Mouse (Mus musculus): ENCODE measurements around the gene Arid1b.

Arid1b gene

DNA sequence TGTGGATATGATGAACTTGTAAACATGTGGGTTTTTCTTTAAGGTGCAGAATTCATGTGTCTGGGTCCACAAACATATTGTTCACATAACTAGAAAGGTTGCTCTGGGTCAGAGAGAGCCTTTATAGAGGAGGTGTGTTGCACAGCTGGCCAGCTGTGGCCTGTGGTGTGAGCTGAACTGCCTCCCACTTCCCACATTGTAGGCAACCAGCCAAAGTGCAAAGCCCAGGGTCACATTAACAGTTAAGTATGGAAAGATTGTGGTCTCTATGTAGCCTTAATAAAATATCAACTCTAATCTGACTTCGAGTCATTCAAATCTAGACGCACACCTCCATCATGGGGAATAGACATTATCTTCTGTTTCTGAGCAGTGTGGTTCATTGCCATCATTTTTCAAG, 203.0 kb downstream of the Arid1b start:
- DNase-seq: no peak

- no peak for DNase-seq
Observed at GRCm38 (mm10) chr17:5197765-5198164, 203.6 kb downstream of the Arid1b start.

DNA sequence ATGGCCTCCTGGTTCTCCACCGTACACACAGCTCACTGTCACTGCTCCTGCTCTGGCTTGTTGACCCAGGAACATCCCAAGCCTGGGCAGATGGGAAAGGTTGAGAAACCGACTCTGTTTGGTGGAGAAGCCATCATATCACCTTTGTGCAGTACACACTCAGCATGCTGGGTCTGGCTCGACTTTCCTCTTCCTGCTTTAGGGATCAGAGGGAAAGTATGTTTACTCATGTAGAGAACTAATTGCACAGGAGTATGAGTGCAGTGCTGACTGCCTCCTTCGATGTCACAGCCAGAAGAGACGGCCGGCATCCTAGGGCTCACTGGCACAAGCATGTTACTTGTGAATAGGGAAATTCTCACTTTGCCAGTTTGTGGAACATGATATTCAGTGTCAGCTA, 204.1 kb downstream of the Arid1b start:
- no peak for DNase-seq

GRCm38 (mm10) chr17:5198811-5199210, 204.7 kb downstream of the Arid1b start:
- DNase-seq: no peak

DNA sequence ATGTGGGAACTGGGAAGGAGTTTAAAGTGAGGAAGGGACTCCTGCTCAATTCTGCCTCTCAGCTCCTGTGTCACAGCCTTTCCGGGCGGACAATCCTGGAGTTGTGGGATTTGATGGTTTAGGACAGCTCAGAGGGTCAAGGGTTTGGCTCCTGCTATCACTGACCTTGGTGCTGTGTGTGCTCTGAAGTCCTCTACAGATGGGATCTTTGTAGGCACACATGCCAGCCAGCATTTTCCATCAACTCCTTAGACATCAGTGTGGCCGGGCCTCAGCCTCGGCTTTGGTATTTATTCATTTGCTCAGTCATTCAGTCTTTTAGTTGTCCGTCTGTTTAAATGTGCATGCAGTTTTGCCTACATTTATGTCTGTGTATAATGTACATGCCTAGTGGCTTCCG, 206.5 kb downstream of the Arid1b start:
- DNase-seq: no peak

GRCm38 (mm10) chr17:5201859-5202598, 207.9 kb downstream of the Arid1b start:
- DNase-seq: peak; percentile 70

DNA sequence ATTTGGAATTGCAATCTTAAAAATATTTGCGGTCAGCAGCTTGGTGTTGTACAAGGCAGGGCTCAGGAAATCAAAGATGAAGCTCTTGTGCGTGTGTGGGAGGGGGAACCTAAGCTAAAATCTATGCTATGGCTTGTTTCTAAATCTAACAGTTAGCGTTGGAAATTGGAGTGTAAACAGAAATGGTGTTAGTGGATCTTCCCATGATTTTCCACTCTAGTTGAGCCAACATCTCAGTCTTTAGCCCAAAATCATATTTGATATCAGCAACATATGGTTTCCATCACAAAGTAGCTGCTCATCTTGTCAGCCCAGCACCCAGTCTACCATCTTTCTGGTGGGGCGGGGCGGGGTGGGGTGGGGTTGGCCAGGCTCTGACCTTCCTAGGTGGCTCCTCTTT, 208.6 kb downstream of the Arid1b start:
- no peak for DNase-seq

DNA sequence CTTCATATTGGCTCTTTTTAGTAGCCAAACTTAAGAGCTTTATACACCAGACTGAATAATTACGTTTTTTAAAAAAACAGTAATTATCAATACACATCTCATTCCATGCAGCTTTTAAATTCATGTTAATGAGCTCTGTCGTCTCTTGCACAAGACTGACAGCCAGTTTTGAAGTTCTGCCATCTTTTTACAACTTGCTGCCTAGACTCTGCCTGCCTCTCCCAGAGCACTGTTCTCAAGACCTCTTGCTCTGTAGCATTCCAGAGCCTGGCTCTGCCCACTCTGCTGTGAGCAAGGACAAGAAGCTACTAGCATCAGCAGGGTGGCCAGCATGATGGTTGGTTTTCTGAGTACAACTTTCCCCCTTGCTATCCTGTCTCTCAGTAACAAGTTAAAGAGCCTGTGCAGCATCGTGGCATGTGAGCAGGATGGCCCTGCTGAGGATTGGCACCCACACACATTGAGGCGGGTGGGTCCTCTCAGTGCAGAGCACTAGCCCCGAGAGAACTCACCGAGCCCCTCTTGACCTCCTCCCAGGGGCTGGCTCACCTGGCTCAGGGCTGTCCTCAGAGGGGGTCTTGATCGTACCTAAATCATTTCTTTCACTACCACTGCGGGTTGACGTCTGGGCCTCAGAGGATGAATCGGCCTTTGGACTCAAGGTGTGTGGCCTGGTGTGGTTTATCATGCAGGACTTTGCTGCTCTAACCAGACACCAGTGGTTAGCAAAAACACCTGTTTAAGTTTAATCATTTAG, 209.4 kb downstream of the Arid1b start:
- DNase-seq: no peak

GRCm38 (mm10) chr17:5204103-5204665, 210.1 kb downstream of the Arid1b start:
- no peak for DNase-seq

DNA sequence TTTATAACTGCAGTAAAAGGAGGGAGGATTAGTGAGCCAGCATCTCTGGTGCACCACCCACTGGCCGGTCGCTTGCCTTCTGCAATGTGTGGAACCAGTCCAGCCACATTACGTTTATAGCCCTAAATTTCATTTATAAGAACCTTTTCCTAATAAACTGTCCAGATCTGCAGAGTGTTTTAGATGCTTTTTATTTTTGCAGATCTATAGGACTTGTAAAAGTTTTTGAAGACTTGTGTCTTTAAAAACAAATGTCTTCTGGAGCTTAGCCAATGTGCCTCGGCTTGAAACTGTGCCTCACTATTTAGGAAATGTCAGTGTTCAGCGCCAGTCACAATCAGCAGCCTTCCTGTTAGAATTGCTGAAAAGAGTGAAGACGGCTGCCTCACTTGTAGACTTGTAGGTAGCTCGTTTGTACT, 211.0 kb downstream of the Arid1b start:
- no peak for DNase-seq

DNA sequence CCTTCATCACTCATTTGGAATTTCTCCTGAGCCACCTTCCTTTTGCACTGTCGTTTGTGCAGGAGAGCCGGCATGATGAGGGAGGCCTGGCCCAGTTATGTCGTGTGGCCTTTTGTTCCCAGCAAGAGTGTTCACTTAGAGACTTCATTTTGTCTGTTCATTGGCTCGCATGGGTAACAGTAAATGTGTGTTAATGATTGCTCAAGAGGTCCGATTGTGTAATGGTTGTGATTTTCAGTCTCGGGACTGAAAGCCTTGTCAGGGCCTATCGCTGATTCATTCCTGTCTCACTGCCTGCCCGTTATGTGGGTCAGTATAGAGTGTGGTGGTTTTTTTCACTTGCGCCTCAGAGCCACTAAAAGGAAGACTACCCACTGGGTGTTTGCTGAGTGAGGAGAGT, 212.6 kb downstream of the Arid1b start:
- peak; percentile 45 for DNase-seq

- DNase-seq: no peak
Observed at GRCm38 (mm10) chr17:5207881-5208280, 213.7 kb downstream of the Arid1b start.

- DNase-seq: no peak
Observed at GRCm38 (mm10) chr17:5208362-5208761, 214.2 kb downstream of the Arid1b start.

- no peak for DNase-seq
Observed at GRCm38 (mm10) chr17:5209076-5209475, 214.9 kb downstream of the Arid1b start.

GRCm38 (mm10) chr17:5210101-5210727, 216.1 kb downstream of the Arid1b start:
- DNase-seq: no peak

GRCm38 (mm10) chr17:5210891-5211290, 216.8 kb downstream of the Arid1b start:
- DNase-seq: no peak

DNA sequence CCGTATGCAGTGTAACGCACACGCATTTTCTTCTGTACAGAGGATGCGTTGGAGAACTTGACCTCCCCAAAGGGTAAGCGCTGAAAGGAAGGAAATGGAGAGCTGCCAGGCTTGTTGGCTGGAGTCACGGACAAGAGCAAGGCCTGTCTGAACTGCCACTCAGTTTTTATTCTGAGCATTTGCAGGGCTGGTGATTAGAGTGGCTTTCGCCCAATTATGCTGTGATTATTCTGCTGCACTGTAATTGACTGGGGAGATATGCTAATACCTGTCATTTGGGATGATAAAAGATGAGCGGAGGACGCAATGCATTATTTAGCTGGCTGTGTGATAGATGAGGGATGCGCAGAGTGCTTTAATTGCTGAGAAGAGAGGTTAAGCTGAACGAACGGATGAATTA, 218.0 kb downstream of the Arid1b start:
- no peak for DNase-seq

DNA sequence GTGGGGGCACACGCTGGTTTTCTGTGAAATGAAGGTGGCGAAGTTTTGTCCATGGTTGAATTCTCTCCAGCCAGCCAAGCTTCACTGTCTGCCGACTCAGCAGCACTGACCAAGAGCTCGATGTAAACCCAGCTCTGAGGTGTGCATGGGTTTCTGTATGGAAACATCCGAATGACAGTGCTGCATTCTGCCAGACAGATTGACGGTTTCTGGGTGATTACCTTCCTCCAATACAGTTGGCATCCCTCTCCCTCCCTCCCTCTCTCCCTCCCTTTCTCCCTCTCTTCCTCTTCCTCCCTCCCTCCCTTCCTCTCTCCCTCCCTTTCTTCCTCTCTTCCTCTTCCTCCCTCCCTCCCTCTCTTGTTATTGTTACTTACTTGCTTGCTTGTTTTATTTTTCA, 219.3 kb downstream of the Arid1b start:
- DNase-seq: no peak

DNA sequence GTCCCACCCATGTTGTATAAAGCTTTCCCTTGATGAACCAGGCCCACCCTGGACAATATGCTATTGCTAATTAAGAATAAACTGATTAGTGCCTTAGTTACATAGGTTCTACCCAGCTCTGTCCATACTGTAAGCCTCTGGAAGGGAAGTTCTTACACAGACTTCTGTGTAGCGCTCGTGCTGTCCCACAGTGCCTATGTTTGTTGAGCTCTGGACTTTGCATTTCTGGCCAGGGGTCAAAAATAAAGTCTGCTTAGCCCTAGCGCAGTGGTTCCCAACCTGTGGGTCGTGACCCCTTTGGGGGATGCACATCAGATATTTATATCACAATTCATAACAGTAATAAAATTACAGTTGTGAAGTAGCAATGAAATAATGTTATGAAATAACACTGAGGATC, 221.2 kb downstream of the Arid1b start:
- no peak for DNase-seq

DNA sequence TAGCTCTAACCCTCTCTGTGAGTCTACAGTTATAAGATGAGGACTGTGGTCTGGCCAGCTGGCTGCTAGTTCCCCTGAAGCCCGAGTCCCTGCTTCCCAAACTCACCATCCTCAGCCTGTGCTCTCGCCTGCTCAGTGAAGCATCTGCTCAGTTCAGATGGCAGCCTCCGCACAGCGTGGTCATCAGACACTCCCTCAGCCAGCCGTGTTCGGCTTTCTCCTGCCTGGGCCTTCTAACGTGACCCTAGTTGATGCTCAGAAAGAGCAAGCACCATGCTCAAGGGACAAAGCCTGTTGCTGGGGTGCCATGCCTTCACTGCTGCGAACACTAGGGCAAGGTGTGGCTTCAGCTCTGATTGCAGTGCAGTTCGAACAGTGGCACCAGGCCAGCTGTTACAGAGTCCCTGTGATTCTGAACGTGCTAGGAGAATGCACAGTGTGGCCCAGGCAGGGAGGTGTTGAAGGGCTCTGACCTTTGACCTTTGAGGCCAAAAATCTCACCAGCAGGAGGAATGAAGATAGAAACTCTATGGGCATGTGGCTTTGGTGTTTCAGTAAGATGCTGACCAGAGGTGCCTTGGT, 222.9 kb downstream of the Arid1b start:
- peak; percentile 49 for DNase-seq

- no peak for DNase-seq
Observed at GRCm38 (mm10) chr17:5217852-5218845, 224.0 kb downstream of the Arid1b start.

- DNase-seq: no peak
Observed at GRCm38 (mm10) chr17:5218955-5219557, 224.9 kb downstream of the Arid1b start.
